Mouse (Mus musculus): ENCODE data around the gene Phb2.

GRCm38 (mm10) chr6:124694166-124694955 is 17.8 kb upstream of the Phb2 start:
- TF ChIP-seq CTCF (IDR thresholded peaks at IDR 0.05; ENCODE audit: extremely low read depth, insufficient read depth, low read length) (no peak), POLR2A (IDR thresholded peaks at IDR 0.05; ENCODE audit: extremely low read depth, insufficient read depth, low read length) (no peak)

All from cortical plate, adult 2 months (tissue).